Mouse (Mus musculus) ovary, postnatal 10 days (tissue): ENCODE data around the gene Vinac1.

Experiments
- DNase-seq: peaks from one replicate; pipeline ENCODE4 v3.0.0; 2022; ENCODE audit warnings: low spot score

Gene Vinac1

GRCm38 (mm10) chr2:129047811-129048210 lies at the start of gene Vinac1:
Gene Vinac1 (minus strand): TSS chr2:129048172.
- no peak for DNase-seq

GRCm38 (mm10) chr2:129093926-129094724 lies 46.2 kb upstream of the Vinac1 start:
- DNase-seq, result no peak

- DNase-seq, result no peak
Measured at GRCm38 (mm10) chr2:129092810-129093209, 44.8 kb upstream of the Vinac1 start.

- DNase-seq, result no peak
Measured at GRCm38 (mm10) chr2:129090370-129090769, 42.4 kb upstream of the Vinac1 start.

GRCm38 (mm10) chr2:129087520-129087919 lies 39.5 kb upstream of the Vinac1 start:
- DNase-seq, result no peak

- DNase-seq, result no peak
Measured at GRCm38 (mm10) chr2:129084959-129085358, 37.0 kb upstream of the Vinac1 start.

- DNase-seq, result no peak
Measured at GRCm38 (mm10) chr2:129083514-129083913, 35.5 kb upstream of the Vinac1 start.

- DNase-seq, result no peak
Measured at GRCm38 (mm10) chr2:129081097-129081496, 33.1 kb upstream of the Vinac1 start.

- DNase-seq, result no peak
Measured at GRCm38 (mm10) chr2:129079194-129079593, 31.2 kb upstream of the Vinac1 start.

GRCm38 (mm10) chr2:129078313-129078712 lies 30.3 kb upstream of the Vinac1 start:
- DNase-seq, result no peak

- DNase-seq, result no peak
Measured at GRCm38 (mm10) chr2:129070296-129070695, 22.3 kb upstream of the Vinac1 start.

GRCm38 (mm10) chr2:129066326-129066725 lies 18.4 kb upstream of the Vinac1 start:
- DNase-seq, result peak; percentile 26

- DNase-seq, result peak; percentile 68
Measured at GRCm38 (mm10) chr2:129065437-129066282, 17.7 kb upstream of the Vinac1 start, which contains the start of gene Ttl. Gene Ttl (plus strand): TSS chr2:129065942.

- no peak for DNase-seq
Measured at GRCm38 (mm10) chr2:129061456-129062059, 13.6 kb upstream of the Vinac1 start.

GRCm38 (mm10) chr2:129057920-129058361 lies 10.0 kb upstream of the Vinac1 start:
- DNase-seq, result no peak

- no peak for DNase-seq
Measured at GRCm38 (mm10) chr2:129057256-129057655, 9.3 kb upstream of the Vinac1 start.

GRCm38 (mm10) chr2:129056597-129056996 lies 8.6 kb upstream of the Vinac1 start:
- no peak for DNase-seq

GRCm38 (mm10) chr2:129055741-129056140 lies 7.8 kb upstream of the Vinac1 start:
- DNase-seq, result no peak

GRCm38 (mm10) chr2:129052451-129052983 lies 4.5 kb upstream of the Vinac1 start:
- DNase-seq, result no peak

GRCm38 (mm10) chr2:129046846-129047196 lies 1.2 kb downstream of the Vinac1 start:
- no peak for DNase-seq

- no peak for DNase-seq
Measured at GRCm38 (mm10) chr2:129046172-129046845, 1.7 kb downstream of the Vinac1 start.

- DNase-seq, result no peak
Measured at GRCm38 (mm10) chr2:129040567-129040966, 7.4 kb downstream of the Vinac1 start.
